Mouse (Mus musculus) right cerebral cortex, postnatal 36 days (tissue): ENCODE measurements around the gene Slc38a3.

ENCODE experiments used
- DNase-seq, 2 experiments: peaks; one replicate each; pipeline ENCODE4 v3.0.0; 2022; ENCODE audit warnings: low spot score in 2 of 2, mixed read lengths in 1 of 2

The Slc38a3 gene

GRCm38 (mm10) chr9:107619546-107619879 lies 49.8 kb downstream of the Slc38a3 start:
- no peak for DNase-seq

- no peak for DNase-seq
Measured at GRCm38 (mm10) chr9:107618778-107619545, 50.4 kb downstream of the Slc38a3 start.

GRCm38 (mm10) chr9:107618098-107618497 lies 51.2 kb downstream of the Slc38a3 start:
- no peak for DNase-seq

- DNase-seq = no peak
Measured at GRCm38 (mm10) chr9:107617461-107617860, 51.9 kb downstream of the Slc38a3 start.

- no peak for DNase-seq
Measured at GRCm38 (mm10) chr9:107615035-107615434, 54.3 kb downstream of the Slc38a3 start.

- no peak for DNase-seq
Measured at GRCm38 (mm10) chr9:107612945-107613569, 56.3 kb downstream of the Slc38a3 start.

- DNase-seq = peak; percentile 96 to 97
Measured at GRCm38 (mm10) chr9:107612191-107612944, 57.0 kb downstream of the Slc38a3 start.

- no peak for DNase-seq
Measured at GRCm38 (mm10) chr9:107611456-107612190, 57.7 kb downstream of the Slc38a3 start.

GRCm38 (mm10) chr9:107609433-107609830 lies 59.9 kb downstream of the Slc38a3 start:
- DNase-seq = no peak

GRCm38 (mm10) chr9:107608741-107609432 lies 60.4 kb downstream of the Slc38a3 start, which contains the start of gene Sema3b:
Gene Sema3b (minus strand): TSS chr9:107609229.
- no peak for DNase-seq

GRCm38 (mm10) chr9:107607653-107608245 lies 61.6 kb downstream of the Slc38a3 start:
- DNase-seq = no peak

- no peak for DNase-seq
Measured at GRCm38 (mm10) chr9:107607036-107607435, 62.3 kb downstream of the Slc38a3 start.

GRCm38 (mm10) chr9:107606591-107606990 lies 62.7 kb downstream of the Slc38a3 start:
- DNase-seq = no peak

GRCm38 (mm10) chr9:107605041-107605661 lies 64.2 kb downstream of the Slc38a3 start:
- no peak for DNase-seq

- DNase-seq = no peak
Measured at GRCm38 (mm10) chr9:107603251-107603650, 66.1 kb downstream of the Slc38a3 start.

- DNase-seq = peak; percentile 76 to 78
Measured at GRCm38 (mm10) chr9:107602068-107602648, 67.2 kb downstream of the Slc38a3 start.

GRCm38 (mm10) chr9:107601275-107601674 lies 68.1 kb downstream of the Slc38a3 start:
- DNase-seq = no peak

- no peak for DNase-seq
Measured at GRCm38 (mm10) chr9:107600745-107601144, 68.6 kb downstream of the Slc38a3 start.
